In genomic region chr10:93918701-93919100, GRCm38 (mm10) we compare ENCODE assay signal across 9 mouse cellular contexts. TPM values are rescaled to one million over a fixed set of nuclear protein-coding genes. Genes with fewer than 3 reads are reported as not detected.
DNase-seq lines count a peak whose midpoint lies in the region; ATAC-seq and TF ChIP-seq lines count a peak whose summit lies in the region.
"Had no signal": no experiment of that assay in that cellular context is flagged by ENCODE, and none has a peak within 500 bp of the region (broad histone marks: within the 10 kb centered on the region; RNA-seq: fewer than 3 reads in every experiment).

No protein-coding gene starts in this region.

- no peaks in the 10 kb centered on the region for H3K27me3 ChIP-seq in forebrain, embryonic 15.5 days
- no peaks in the 10 kb centered on the region for H3K27me3 ChIP-seq in forebrain, embryonic 13.5 days
- H3K27me3 ChIP-seq in heart, embryonic 12.5 days (replicated peaks), result no peaks in the 10 kb centered on the region
- H3K27me3 ChIP-seq in limb, embryonic 14.5 days (ENCODE audit: control insufficient read depth, insufficient read depth, low read length), result no peaks in the 10 kb centered on the region

- H3K4me1 ChIP-seq in forebrain, embryonic 15.5 days, result peaks cover 21% of the 10 kb centered on the region
- peaks cover 21% of the 10 kb centered on the region for H3K4me1 ChIP-seq in forebrain, embryonic 13.5 days
- H3K4me1 ChIP-seq in heart, embryonic 12.5 days (replicated peaks), result peaks cover 21% of the 10 kb centered on the region
- peaks cover 15% of the 10 kb centered on the region for H3K4me1 ChIP-seq in limb, embryonic 14.5 days (ENCODE audit: control insufficient read depth, insufficient read depth, low read length)

- H3K9me3 ChIP-seq in forebrain, embryonic 15.5 days, result no peaks in the 10 kb centered on the region
- no peaks in the 10 kb centered on the region for H3K9me3 ChIP-seq in forebrain, embryonic 13.5 days (replicated peaks)
- H3K9me3 ChIP-seq in heart, embryonic 12.5 days (replicated peaks), result no peaks in the 10 kb centered on the region
- no peaks in the 10 kb centered on the region for H3K9me3 ChIP-seq in limb, embryonic 14.5 days (ENCODE audit: control insufficient read depth, low read length)

- H3K27ac ChIP-seq in forebrain, embryonic 15.5 days (replicated peaks), result no peak overlapping the region
- H3K27ac ChIP-seq in forebrain, embryonic 13.5 days, result no peak overlapping the region
- H3K27ac ChIP-seq in heart, embryonic 12.5 days (ENCODE audit: poor library complexity, severe bottlenecking), result peak overlapping the region; percentile 88
- no peak overlapping the region for H3K27ac ChIP-seq in limb, embryonic 14.5 days (replicated peaks; ENCODE audit: low read depth, low read length)

- no peak for TF ChIP-seq POLR2A in limb, embryonic 14.5 days (IDR thresholded peaks at IDR 0.05; ENCODE audit: borderline replicate concordance, extremely low read depth, insufficient read depth, insufficient read length)

- no peak for ATAC-seq in forebrain, embryonic 15.5 days (replicated peaks)
- ATAC-seq in forebrain, embryonic 13.5 days, result no peak
- peak; percentile 43; the same call in 1 of the 2 replicates for ATAC-seq in heart, embryonic 12.5 days (ENCODE audit: insufficient number of reproducible peaks, low FRiP score)
- no peak for ATAC-seq in limb, embryonic 14.5 days (ENCODE audit: low FRiP score, low read depth)

- no peaks in the 10 kb centered on the region for H3K36me3 ChIP-seq in forebrain, embryonic 15.5 days
- no peaks in the 10 kb centered on the region for H3K36me3 ChIP-seq in forebrain, embryonic 13.5 days (ENCODE audit: poor library complexity, severe bottlenecking)
- no peaks in the 10 kb centered on the region for H3K36me3 ChIP-seq in heart, embryonic 12.5 days
- H3K36me3 ChIP-seq in limb, embryonic 14.5 days (ENCODE audit: control insufficient read depth, insufficient read depth, low read length), result no peaks in the 10 kb centered on the region

- WGBS in forebrain, embryonic 15.5 days, result 29% methylated on average over 6 of the region's 6 CpGs
- whole genome bisulfite sequencing in forebrain, embryonic 13.5 days, result 36% methylated on average over 6 of the region's 6 CpGs
- WGBS in heart, embryonic 12.5 days, result 18% methylated on average over 6 of the region's 6 CpGs
- 40% methylated on average over 6 of the region's 6 CpGs for WGBS in limb, embryonic 14.5 days

- H3K4me2 ChIP-seq in forebrain, embryonic 15.5 days (replicated peaks), result 0 out of 2 replicates have a peak overlapping the region, but pooled peaks have one; percentile 7
- no peak overlapping the region for H3K4me2 ChIP-seq in forebrain, embryonic 13.5 days
- peak overlapping the region; percentile 56 for H3K4me2 ChIP-seq in heart, embryonic 12.5 days
- no peak overlapping the region for H3K4me2 ChIP-seq in limb, embryonic 14.5 days (replicated peaks; ENCODE audit: low read depth, low read length, severe bottlenecking)

- no peak overlapping the region for H3K4me3 ChIP-seq in forebrain, embryonic 15.5 days
- no peak overlapping the region for H3K4me3 ChIP-seq in forebrain, embryonic 13.5 days
- H3K4me3 ChIP-seq in heart, embryonic 12.5 days, result no peak overlapping the region
- no peak overlapping the region for H3K4me3 ChIP-seq in limb, embryonic 14.5 days (replicated peaks; ENCODE audit: low read length)
- H3K4me3 ChIP-seq: erythroblast, embryonic 14.5 days had no signal

- no peak overlapping the region for H3K9ac ChIP-seq in forebrain, embryonic 15.5 days (replicated peaks)
- no peak overlapping the region for H3K9ac ChIP-seq in forebrain, embryonic 13.5 days
- H3K9ac ChIP-seq in heart, embryonic 12.5 days, result no peak overlapping the region; the same call in 1 of the 2 replicates
- no peak overlapping the region for H3K9ac ChIP-seq in limb, embryonic 14.5 days (ENCODE audit: low read depth, low read length, severe bottlenecking)

- DNase-seq in adrenal gland, adult 2 months, result peak; percentile 56
- peak; percentile 26 for DNase-seq in limb, embryonic 14.5 days (ENCODE audit: low spot score)
- DNase-seq in left cerebral cortex, adult 18-20 months (ENCODE audit: low spot score in 2 of 2), result no peak
- DNase-seq in thymus, postnatal 36 days, result no peak
- DNase-seq in spleen, postnatal 10 days (ENCODE audit: low spot score in 2 of 2), result no peak

RNA-seq across cellular contexts. Expression of gene Metap2, which starts 21.8 kb away (rescaled TPM):
- 166 and 170 TPM in 2 replicates for polyA plus RNA-seq in forebrain, embryonic 15.5 days (2015; fragmentation: Nextera tagmentation; extraction: Ambion mirVana)
- 194 and 212 TPM in 2 replicates for polyA plus RNA-seq in forebrain, embryonic 13.5 days (2015; fragmentation: Nextera tagmentation; extraction: Ambion mirVana)
- total RNA-seq in adrenal gland, adult 2 months (2021), result 100 to 1,000 TPM; 156 to 171 TPM
- 24.1 and 36.3 TPM in 2 replicates for polyA plus RNA-seq in adrenal gland, adult 2 months (2012; rRNA removed)
- 182 and 186 TPM in 2 replicates for polyA plus RNA-seq in heart, embryonic 12.5 days (2016; fragmentation: Nextera tagmentation; extraction: Ambion mirVana)
- 94.7 and 143 TPM in 2 replicates for polyA plus RNA-seq in limb, embryonic 14.5 days (2012; rRNA removed)
- polyA plus RNA-seq in limb, embryonic 14.5 days (2014; fragmentation: Nextera tagmentation; extraction: Ambion mirVana), result 182 and 194 TPM in 2 replicates
- 100 to 1,000 TPM; 103 to 113 TPM for total RNA-seq in left cerebral cortex, adult 18-20 months (2021)

Comparison
In these comparisons a context has a peak if more than half of its experiments do, and no peak if none do; other contexts are left out.
1. H3K4me2 ChIP-seq: peak in forebrain, embryonic 15.5 days (single experiment) and heart, embryonic 12.5 days (single experiment); none in forebrain, embryonic 13.5 days (single experiment) and limb, embryonic 14.5 days (single experiment).
2. DNase-seq: peak in adrenal gland, adult 2 months (single experiment) and limb, embryonic 14.5 days (single experiment); none in left cerebral cortex, adult 18-20 months (0 of 2), thymus, postnatal 36 days (0 of 2) and spleen, postnatal 10 days (0 of 2).